Mouse (Mus musculus) cerebellum, adult 2 months (tissue): Measurements from ENCODE around the gene Myo1b. TPM values are rescaled to one million over a fixed set of nuclear protein-coding genes. Genes with fewer than 3 reads are reported as not detected.

Experiments used
- DNase-seq, 2 experiments: peaks; one replicate each; pipeline ENCODE4 v3.0.0; 2021
- H3K27ac ChIP-seq: fragments of 200-500 bp; 2 replicates; pipeline ENCODE4 v1.5.1; 2012; ENCODE audit warnings: low read length, control low read depth, inconsistent platforms; ENCODE audit not compliant: insufficient read depth
- H3K27me3 ChIP-seq: fragments of 200-500 bp; 2 replicates; pipeline ENCODE4 v1.6.1; 2012; ENCODE audit warnings: inconsistent platforms, mild to moderate bottlenecking, low read length, moderate library complexity; ENCODE audit not compliant: control insufficient read depth, insufficient read depth
- H3K4me1 ChIP-seq: fragments of 200-500 bp; 2 replicates; pipeline ENCODE4 v1.6.1; 2011; ENCODE audit warnings: low read length; ENCODE audit not compliant: control insufficient read depth, insufficient read depth
- H3K4me3 ChIP-seq: fragments of 200-500 bp; replicated peaks from 2 replicates; pipeline ENCODE3; 2011; ENCODE audit warnings: mild to moderate bottlenecking, low read depth, low read length, control low read depth; ENCODE audit not compliant: insufficient read depth
- CTCF ChIP-seq: fragments of 200-500 bp; IDR thresholded peaks from 2 replicates; pipeline ENCODE4 v1.5.1; 2011; ENCODE audit warnings: low read depth, mild to moderate bottlenecking, control low read depth, low read length, moderate library complexity, borderline replicate concordance; ENCODE audit not compliant: insufficient read depth
- POLR2A ChIP-seq: fragments of 200-500 bp; IDR thresholded peaks from 2 replicates; pipeline ENCODE4 v1.6.1; 2011; ENCODE audit warnings: low read length, control low read depth, borderline replicate concordance; ENCODE audit not compliant: insufficient read depth
- WGBS: fragments of 180-500 bp; shearing (Covaris S2); methylation state at CpG from one replicate; pipeline ENCODE4 v1.1.7; 2018; 5-methylcytosine and 5-hydroxymethylcytosine counted together
- polyA plus RNA-seq: library from polyadenylated mRNA; depleted of rRNA; stranded (reverse); fragments of >200 nt; gene quantifications from 2 replicates; pipeline ENCODE4 v1.2.3, GENCODE M21; 2012

Myo1b gene
- polyA plus RNA-seq, 1 experiment: 10.2 TPM

DNA sequence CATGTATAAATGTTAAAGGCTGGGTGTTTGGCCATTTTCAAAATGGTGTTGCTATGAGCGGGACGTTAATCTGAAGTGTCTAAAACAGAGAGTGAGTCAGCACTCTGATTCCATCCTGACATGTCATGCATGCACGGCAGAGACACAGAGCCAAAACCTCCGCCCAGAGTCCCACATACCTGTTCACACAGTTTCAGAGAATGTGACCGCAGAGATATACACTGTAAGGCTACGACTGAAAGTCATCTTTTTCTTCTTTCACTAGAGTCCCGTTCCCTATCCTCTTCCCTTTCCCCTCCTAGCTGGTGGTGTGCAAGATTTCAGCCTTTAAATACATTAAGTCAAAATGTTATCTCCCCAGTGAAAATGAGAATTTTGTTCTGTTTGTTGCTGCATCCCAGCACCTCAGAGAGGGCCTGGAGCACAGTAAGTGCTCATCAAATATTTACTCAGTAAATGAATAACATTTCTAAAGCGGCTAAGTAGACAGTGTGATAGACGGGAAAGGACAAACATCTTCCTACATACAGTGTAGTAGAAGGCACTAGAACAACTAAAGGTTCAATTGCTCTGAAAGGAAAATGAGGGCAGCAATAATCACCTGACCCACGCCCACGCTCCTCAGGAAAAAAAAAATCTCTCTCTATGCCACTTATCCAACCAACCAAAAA lies 59.5 kb downstream of the Myo1b start:
- 92% methylated on average over 11 of the region's 11 CpGs for WGBS
- no peak for DNase-seq
- no peaks in the 10 kb centered on the region for H3K4me1 ChIP-seq
- no peaks in the 10 kb centered on the region for H3K27me3 ChIP-seq
- TF ChIP-seq POLR2A (no peak), CTCF (no peak)
- no peak overlapping the region for H3K4me3 ChIP-seq
- H3K27ac ChIP-seq: no peak overlapping the region

DNA sequence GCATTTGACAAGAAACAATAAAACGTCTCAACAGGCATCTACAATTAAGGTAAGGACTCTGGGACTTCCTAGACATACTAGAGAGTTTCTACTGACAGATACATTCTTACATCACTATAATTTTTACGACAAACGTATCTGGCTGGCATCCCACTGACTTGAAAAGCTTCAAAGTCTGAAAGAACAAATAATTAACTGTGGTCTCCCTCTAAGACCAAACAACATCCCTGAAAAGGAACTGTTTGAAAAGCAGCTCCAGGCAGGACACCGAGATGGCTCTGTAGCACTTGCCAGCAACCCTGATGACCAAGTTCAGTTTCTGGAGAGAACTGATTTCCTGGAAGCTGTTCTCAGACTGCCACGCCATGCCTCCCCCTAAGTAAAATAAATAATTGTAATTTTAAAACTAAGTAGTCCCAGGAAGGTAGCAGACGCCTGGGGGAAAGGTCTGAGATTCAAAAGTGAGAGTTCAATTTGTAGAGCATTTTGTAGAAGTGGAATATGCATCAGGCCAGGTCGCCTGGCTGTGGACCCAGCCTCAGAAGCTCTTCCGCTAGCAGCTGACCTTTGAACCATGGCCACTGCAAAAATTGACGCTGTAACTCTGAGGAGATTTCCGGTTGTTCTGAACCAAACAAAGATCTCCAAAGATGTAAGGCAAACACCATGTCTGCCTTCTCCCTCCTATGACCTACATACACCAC lies 60.2 kb downstream of the Myo1b start:
- DNase-seq: no peak
- Histone ChIP-seq H3K4me1 (no peaks in the 10 kb centered on the region), H3K27me3 (no peaks in the 10 kb centered on the region), H3K4me3 (no peak overlapping the region), H3K27ac (no peak overlapping the region)
- WGBS: 76% methylated on average over 10 of the region's 10 CpGs
- TF ChIP-seq CTCF: no peak
- TF ChIP-seq POLR2A: no peak

DNA sequence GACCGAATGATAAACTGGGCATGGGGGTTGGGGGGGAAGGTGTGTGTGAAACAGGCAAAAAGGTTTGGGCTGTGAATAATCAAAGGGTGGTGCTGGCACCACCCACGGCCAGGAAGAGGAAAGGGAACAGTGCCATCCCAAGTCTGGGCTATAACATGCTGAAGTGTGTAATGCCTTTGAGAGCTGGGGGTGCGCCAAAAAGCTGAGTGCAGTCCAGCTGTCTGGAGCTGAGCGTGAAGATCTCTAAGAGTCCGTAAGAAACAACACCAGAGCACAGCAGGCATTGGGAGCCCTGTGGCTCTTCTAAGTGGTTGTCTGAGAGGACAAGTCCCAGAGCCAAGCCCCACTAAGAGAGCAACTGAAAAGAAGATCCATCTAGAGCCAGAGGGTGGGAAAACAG lies 63.6 kb downstream of the Myo1b start:
- H3K27me3 ChIP-seq: no peaks in the 10 kb centered on the region
- DNase-seq: peak in 1 of 2 experiments; percentile 5
- H3K27ac ChIP-seq: no peak overlapping the region
- TF ChIP-seq CTCF (no peak), POLR2A (no peak)
- 24% methylated on average over 5 of the region's 5 CpGs for WGBS
- H3K4me1 ChIP-seq: no peaks in the 10 kb centered on the region
- no peak overlapping the region for H3K4me3 ChIP-seq

DNA sequence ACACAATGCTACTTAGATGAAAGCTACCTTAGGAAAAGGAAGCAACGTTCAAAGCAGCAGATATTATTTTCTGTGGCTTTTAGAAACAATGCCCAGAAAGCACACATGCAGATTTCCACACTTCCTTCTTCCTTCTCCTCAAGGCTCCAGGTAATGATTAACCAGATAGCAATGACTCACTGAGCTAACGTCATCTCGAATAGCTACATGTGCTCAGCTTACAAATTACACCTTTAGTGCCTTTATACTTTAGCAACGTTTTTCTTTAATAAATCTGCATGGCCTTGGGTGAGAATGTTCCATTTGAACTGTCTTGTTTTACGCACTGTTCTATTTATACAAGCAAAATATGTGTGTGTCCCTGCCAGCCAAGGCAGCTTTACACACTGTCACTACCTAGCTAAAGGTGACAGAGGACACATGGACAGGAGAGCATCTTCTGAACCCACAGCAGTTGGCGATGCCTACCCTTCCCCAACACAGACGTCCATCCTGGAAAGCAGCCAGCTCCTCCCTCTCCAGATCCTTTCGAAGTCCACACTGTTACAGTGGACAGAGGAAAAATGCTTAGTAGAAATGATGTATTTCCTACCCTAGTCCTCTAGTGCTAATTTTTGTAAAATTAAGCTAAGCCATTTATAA lies 66.2 kb downstream of the Myo1b start:
- no peaks in the 10 kb centered on the region for H3K4me1 ChIP-seq
- WGBS: 50% methylated on average over 8 of the region's 8 CpGs
- no peaks in the 10 kb centered on the region for H3K27me3 ChIP-seq
- DNase-seq: no peak
- no peak for TF ChIP-seq POLR2A
- TF ChIP-seq CTCF: no peak
- H3K4me3 ChIP-seq: no peak overlapping the region
- H3K27ac ChIP-seq: no peak overlapping the region

DNA sequence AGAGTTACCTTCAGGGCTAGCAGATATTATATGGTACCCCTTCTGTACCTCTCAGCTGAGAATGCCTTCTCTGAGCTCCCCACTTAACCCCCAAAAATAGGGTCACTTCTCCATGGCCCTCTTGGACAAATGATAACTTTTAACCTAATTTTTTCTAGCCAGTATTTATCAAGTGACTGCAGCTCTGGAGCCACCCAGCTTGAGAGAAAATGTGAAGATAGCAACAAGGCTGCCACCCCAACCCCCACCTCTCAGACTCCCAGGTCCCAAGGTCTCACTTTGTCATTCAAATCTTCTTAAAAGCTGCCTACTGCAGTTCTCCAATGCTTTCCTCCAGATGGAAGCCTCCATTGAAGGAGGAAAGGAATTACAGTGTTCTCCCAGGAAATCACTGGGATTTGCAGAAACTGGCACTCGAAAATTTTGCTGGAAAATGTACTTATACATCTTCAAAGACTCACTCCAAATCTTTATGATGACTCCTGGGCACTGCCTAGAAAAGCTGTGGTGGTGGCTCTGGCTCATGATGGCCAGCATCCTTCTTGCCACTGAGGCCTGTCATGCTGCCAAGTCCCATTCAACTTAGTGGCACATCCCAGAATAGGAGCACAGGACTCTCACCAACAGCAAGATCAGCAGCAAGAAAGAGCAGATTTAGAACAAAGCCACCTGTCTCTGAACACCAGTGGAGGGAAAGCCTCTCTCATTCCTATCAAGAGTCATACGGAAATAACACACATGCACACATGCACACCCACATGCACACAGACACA lies 70.4 kb downstream of the Myo1b start:
- DNase-seq: peak in 1 of 2 experiments; percentile 22
- H3K27ac ChIP-seq: no peak overlapping the region
- no peak for TF ChIP-seq CTCF
- TF ChIP-seq POLR2A: no peak
- no peaks in the 10 kb centered on the region for H3K4me1 ChIP-seq
- 71% methylated on average over 2 of the region's 2 CpGs for WGBS
- no peaks in the 10 kb centered on the region for H3K27me3 ChIP-seq
- no peak overlapping the region for H3K4me3 ChIP-seq

DNA sequence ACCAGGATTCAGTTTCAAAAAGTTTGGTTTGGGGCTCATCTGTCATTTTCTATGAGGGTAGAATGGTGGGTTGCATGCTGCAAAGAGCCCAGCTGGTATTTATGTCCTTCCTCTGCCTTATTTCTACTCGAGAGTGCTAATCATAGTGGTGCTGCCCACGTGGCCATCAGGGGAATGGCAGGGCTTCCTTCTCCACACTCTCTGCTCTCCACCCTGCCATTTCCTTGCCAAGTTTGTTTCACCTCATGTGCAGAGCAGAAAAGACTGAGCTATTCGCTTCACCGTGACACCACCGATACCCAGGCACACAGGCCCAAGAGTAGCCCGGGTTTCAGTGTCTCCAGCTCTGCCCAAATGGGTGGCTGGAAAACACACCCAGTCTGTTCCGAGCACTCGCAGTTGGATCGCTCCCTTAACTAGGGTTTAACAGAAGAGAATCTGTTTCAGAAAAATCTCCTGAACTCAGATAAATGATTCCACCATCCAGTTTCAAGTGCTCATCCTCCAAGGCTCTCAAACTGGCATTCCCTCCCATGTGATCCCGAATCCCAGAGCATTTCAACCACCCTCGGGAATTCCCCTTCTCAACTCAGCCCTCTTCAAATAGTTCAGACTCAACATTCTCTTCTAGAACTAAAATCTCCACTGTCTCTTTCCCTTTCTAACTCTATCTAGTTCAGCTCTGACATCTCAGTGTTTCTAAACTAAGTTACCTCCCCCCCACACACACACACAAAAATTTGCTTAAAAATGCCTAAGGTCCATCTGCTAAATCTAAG lies 77.8 kb downstream of the Myo1b start:
- Histone ChIP-seq H3K27ac (no peak overlapping the region), H3K27me3 (no peaks in the 10 kb centered on the region), H3K4me3 (no peak overlapping the region), H3K4me1 (no peaks in the 10 kb centered on the region)
- 57% methylated on average over 11 of the region's 11 CpGs for WGBS
- TF ChIP-seq POLR2A: no peak
- no peak for TF ChIP-seq CTCF
- no peak for DNase-seq

DNA sequence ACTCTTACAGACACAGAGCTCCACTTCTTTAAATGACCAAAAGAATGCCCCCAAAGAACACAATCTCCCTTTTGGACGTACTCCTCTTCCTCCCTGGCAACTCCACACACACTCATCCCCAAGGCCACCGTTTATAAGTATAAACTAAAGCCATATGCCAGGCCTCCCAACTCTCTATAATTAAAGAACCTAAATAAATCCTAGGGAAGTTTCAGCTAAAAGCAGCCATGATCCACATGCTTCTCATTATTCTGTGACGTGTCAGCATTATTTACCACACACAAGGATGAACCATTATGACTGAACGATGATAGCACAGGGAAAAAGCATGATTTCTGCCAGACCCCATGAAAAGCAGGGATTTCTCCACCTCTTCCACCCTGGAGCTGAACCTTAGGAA lies 78.6 kb downstream of the Myo1b start:
- 69% methylated on average over 4 of the region's 4 CpGs for WGBS
- Histone ChIP-seq H3K27me3 (no peaks in the 10 kb centered on the region), H3K27ac (no peak overlapping the region), H3K4me1 (no peaks in the 10 kb centered on the region), H3K4me3 (no peak overlapping the region)
- TF ChIP-seq CTCF (no peak), POLR2A (no peak)
- DNase-seq: no peak

DNA sequence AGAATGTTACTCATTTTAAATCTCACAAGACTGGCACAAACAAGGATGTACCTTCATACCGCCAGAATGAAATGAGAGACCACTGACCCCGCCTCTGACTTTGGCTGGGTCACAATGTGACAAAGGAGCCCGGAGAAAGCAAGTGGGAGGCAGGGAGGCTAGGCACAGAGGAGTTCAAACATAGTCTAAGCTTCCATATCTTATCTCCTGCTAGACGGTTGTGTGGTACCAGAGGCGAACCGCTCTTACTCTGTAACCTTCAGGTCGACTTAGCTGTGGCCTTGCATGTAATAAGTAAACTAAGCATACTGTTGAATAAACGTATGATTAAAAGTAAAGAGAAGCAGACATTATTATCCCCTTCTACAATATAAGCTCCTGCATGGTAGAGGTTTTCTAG lies 80.1 kb downstream of the Myo1b start:
- H3K27ac ChIP-seq: no peak overlapping the region
- no peaks in the 10 kb centered on the region for H3K4me1 ChIP-seq
- no peak overlapping the region for H3K4me3 ChIP-seq
- no peak for DNase-seq
- TF ChIP-seq CTCF (no peak), POLR2A (no peak)
- 77% methylated on average over 8 of the region's 8 CpGs for WGBS
- H3K27me3 ChIP-seq: no peaks in the 10 kb centered on the region
